Mouse (Mus musculus) B cell, adult 2 months (primary cell): Measurements from ENCODE around the gene Enpp5.

ENCODE experiments used
- DNase-seq, 2 experiments: peaks; one replicate each; pipeline ENCODE4 v3.0.0; 2022

Enpp5 gene

GRCm38 (mm10) chr17:44100486-44100885, 21.9 kb downstream of the Enpp5 start:
- DNase-seq, result no peak

GRCm38 (mm10) chr17:44100906-44101305, 22.3 kb downstream of the Enpp5 start:
- DNase-seq, result no peak

DNA sequence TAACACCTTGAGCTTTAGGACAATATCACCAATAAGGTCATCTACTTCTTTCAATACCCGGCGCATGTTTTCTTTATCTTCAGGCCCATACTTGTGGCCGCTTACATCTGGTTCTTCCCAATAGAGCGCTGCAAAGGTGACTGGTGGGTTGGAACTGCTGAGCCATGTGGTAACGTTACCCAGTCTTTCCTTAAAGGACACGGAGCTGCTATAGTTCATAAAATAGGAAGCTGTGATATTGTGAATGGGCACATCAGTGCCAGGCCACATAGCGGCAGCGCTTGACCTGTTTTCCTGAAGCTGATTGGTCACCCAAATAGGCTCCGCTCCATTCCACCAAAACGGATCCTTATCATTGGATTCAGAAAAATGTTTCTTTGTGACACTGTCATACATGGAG, 23.3 kb downstream of the Enpp5 start:
- no peak for DNase-seq

DNA sequence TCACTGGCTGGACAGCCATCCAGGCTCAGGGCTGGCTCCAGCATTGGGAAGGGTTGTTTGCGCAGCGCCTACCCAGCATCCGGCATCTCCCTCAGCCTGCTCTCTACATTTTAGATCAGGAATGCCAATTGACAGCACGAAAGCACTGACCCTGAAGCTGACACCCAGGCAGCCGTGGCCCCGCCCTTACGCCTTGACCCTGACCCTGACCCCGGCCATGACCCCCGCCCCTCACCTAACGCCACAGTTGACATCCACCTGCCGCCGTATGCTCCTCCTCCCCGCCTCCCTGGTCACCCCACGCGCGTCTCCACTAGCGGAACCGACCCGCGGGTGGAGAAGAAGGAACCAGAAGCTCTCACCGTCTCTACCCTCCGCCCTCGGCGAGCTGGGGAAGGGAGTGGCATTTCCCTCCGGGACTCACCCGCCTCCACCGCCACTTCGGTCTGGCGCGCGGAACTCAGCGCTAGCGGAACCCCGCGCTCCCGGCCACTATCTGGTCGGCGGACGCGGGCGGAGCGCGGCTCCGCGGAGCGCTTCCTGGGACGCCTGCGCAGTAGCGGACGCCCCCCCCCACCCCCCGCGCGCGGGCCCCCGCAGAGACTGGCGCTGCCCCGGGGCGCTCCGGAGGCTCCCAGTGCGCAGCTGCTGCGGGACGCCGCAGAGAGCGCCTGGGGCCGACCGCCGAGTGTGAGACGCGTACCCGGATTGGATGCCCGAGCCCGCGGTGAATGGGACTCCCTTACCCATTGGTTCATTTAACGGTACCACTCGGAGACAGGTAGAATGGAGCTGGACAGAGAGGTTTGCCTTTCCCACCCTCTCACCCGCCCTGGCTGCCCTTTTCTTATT, 26.9 kb downstream of the Enpp5 start, which contains the start of gene Enpp4:
Enpp4 (minus strand) TSS at position 523 of the 852 bp plus-strand sequence.
- peak; percentile 75 to 79 for DNase-seq

DNA sequence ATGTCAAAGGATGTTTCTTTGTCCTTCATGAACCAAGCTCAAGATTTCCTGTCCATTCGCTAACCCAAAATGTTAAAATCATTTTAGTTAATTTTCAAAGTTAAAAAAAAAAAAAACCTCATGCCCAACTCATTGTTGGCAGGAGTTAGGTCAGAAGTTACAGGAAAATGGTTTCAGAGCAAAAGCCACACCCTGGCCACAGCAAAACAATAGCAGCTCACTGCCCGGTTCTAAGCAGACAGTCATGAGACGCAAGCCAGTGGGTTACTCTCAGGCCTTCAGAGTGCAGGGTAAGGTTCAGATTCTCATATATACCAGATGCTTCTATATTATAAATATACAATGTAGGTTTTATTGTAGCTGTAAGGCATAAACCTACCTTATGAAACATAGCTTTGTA, 29.7 kb downstream of the Enpp5 start:
- DNase-seq, result no peak

DNA sequence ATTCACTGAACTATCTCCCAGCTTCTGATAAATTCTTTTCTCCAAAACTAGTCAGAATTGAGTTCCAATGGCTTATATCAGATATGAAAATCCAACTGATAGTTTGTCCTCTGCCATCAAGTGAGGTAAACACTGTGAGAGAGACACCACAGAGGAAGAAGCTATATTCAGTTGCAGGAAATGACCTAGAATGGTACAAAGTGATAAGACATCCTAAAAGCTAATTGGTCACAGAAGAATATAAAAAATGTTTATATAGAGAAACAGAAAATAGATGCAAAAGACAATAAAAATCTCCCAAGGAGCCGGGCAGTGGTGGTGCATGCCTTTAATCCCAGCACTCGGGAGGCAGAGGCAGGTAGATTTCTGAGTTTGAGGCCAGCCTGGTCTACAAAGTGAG, 38.0 kb downstream of the Enpp5 start:
- no peak for DNase-seq

- no peak for DNase-seq
Measured at GRCm38 (mm10) chr17:44117721-44118120, 39.1 kb downstream of the Enpp5 start.

- no peak for DNase-seq
Measured at GRCm38 (mm10) chr17:44118231-44118630, 39.6 kb downstream of the Enpp5 start.

DNA sequence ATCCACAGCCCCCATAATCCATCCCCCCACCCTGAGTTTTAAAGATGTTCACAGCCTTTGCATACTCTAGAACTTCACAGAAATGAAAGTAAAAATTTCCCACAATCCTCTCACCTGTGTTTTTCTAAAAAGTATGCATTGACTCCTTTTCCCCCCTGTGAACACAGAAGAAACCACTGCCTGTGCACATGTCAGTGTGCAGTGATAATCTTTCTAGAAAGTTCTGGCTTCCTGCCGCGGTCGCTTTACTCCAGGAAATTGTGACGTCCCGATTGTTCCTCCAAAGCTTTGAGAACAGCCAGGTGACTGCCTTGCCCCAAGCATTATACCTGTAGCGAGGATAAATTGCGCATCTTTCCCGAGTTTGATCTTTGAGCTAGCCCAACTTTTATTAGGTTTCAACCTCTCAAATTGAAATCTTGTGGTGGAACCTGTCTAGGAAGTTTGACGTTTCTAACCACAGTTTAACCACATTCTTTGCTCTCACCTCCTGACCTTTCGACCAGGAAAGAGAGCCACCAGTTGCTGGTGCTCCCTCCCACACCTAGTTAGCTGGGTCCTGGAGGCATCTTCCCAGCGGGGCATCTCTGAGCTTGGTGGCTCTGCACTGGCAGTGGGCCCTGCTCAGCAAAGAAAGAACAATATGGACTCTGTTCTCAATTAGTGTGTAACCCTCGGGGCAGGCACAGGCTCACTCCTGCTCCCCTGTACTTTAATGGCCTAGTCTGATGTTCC, 42.9 kb downstream of the Enpp5 start:
- no peak for DNase-seq

DNA sequence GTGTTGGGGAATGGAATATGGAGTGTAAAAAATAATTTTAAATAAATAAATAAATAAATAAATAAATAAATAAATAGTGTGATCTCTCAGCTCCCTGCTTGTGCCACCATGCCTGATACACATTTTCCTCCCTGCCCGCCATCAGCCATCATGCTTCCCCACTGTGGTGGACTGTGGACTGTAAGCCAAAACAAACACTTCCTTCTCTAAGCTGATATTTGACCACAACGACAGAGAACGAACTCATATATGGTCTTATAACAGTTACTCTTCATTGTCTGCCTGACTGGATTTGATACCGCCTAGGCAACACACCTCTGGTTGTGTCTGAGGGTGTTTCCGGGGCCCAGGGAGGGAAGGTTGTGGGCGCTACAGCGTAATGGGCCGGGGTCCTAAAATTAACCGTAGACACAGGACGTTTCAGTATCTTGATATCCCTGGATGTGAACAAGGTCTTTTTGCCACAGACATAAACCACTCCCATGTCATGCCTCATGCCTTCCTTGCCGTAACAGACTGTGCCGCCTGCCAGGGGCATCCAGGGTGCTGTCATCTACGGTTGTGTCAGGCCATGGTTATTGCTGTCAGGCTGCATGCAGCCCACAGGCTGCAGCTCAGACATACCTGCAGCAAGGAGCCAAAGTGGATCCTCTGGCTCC, 50.6 kb downstream of the Enpp5 start:
- no peak for DNase-seq

DNA sequence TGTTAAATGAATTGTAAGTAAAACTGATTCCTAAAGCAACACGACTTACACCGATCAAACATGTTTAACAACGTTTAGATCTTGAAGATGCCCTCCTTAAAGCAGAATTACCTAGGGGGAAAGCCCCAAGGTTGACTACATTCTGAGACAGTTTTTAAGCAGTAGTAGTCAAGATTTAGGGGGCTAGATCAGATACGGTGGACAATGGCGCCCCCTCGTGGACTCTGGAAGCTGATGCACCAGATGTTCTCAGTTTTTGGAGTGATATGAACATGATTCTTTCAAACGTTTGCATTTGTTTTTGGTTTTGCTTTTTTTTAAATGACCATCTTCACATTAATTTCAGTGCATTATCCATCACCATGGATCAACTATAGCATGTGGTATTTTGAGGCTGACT, 51.8 kb downstream of the Enpp5 start:
- DNase-seq, result peak; percentile 82 to 84

DNA sequence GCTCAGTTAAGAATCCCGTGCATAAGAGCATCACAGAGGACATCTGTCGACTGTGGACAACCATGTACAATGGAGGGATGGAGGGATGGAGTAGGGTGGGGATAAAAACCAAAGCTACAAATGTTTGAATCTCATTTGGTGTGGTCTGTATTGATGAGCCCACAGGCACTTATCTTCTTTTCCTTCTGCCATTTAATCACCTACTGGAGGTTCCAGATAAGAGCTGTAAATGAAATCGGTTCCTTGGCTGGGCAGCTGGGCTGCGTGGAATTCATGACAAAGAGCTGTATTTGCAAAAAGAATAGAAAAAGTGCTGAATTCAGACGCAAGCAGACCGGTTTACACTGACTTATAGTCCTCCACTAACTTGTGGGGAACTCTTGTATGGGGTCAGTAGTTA, 55.5 kb downstream of the Enpp5 start:
- no peak for DNase-seq

- no peak for DNase-seq
Measured at GRCm38 (mm10) chr17:44134545-44134944, 55.9 kb downstream of the Enpp5 start.

DNA sequence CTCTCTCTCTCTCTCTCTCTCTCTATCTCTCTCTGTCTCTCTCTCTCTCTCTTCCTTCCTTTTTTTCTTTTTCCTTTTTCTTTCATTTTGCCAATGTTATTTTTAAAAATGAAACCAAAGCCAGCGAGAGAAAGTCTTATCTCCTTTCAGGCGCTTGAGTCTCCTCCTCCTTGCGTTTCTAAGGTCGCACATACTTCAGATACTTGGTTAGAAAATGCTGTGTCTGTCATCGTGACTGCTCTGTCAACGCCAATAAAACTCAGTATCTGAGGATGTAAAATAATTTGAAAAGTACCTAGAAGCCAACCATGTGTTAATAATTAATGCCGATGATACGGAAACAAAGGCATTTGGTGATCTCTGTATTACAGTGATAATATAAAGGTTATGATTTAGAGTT, 57.4 kb downstream of the Enpp5 start:
- no peak for DNase-seq
